Mouse (Mus musculus) G1E (cell line): ENCODE measurements around the gene Kat8. TPM values are rescaled to one million over a fixed set of nuclear protein-coding genes. Genes with fewer than 3 reads are reported as not detected.

Experiments used
- ATAC-seq: 2 replicates; pipeline ENCODE4 v1.8.0; 2016; ENCODE audit warnings: mild to moderate bottlenecking; ENCODE audit not compliant: insufficient number of reproducible peaks, poor library complexity, low FRiP score, severe bottlenecking; ENCODE audit errors: extremely low read depth
- DNase-seq: peaks from one replicate; pipeline ENCODE4 v3.0.0; 2012; ENCODE audit warnings: low spot score
- H3K27me3 ChIP-seq: 2 replicates; pipeline ENCODE4 v1.6.1; 2012; ENCODE audit warnings: mild to moderate bottlenecking, low read length, inconsistent platforms; ENCODE audit not compliant: insufficient read depth
- H3K36me3 ChIP-seq: replicated peaks from 2 replicates; pipeline ENCODE3; 2012; ENCODE audit warnings: mild to moderate bottlenecking, inconsistent platforms
- H3K4me1 ChIP-seq: 2 replicates; pipeline ENCODE4 v1.6.1; 2012; ENCODE audit warnings: low read depth, low read length, inconsistent platforms, mixed read lengths; ENCODE audit not compliant: insufficient read depth
- H3K4me3 ChIP-seq: 2 replicates; pipeline ENCODE4 v1.5.1; 2012; ENCODE audit warnings: low read depth, mild to moderate bottlenecking, inconsistent platforms, low read length, moderate library complexity, mixed read lengths
- H3K9me3 ChIP-seq: replicated peaks from 2 replicates; pipeline ENCODE4 v1.6.1; 2012; ENCODE audit warnings: inconsistent platforms
- CTCF ChIP-seq: IDR thresholded peaks from 2 replicates; pipeline ENCODE4 v1.5.1; 2012; ENCODE audit warnings: low read depth, low read length, inconsistent platforms, mixed read lengths
- GATA1 ChIP-seq: IDR thresholded peaks from 2 replicates; pipeline ENCODE4 v1.6.1; 2012; ENCODE audit warnings: borderline replicate concordance, low read length, inconsistent platforms, mixed read lengths
- GATA2 ChIP-seq: IDR thresholded peaks from 2 replicates; pipeline ENCODE4 v1.6.1; 2012; ENCODE audit warnings: low read depth, low read length, inconsistent platforms, borderline replicate concordance
- POLR2AphosphoS5 ChIP-seq: IDR thresholded peaks from 2 replicates; pipeline ENCODE4 v1.6.1; 2012; ENCODE audit warnings: low read depth, low read length, inconsistent platforms; ENCODE audit not compliant: insufficient replicate concordance
- TAL1 ChIP-seq: conservative IDR thresholded peaks from 2 replicates; pipeline ENCODE4 v1.6.1; 2012; ENCODE audit warnings: low read depth, low read length, inconsistent platforms, mixed read lengths
- polyA plus RNA-seq: library from polyadenylated mRNA; stranded (reverse); fragments of >175 nt; gene quantifications from 2 replicates; pipeline ENCODE4 v1.2.3, GENCODE M21; 2012
- total RNA-seq, 2 experiments: library from RNA; stranded (forward) in 1 of 2; stranded (reverse) in 1 of 2; fragments of 200-1000 nt in 1 of 2; fragments of >200 nt in 1 of 2; fragmentation: Nextera tagmentation in 1 of 2; gene quantifications; 2 replicates each; pipeline ENCODE4 v1.2.3; 2014 to 2017

Gene Kat8
- total RNA-seq (2014; fragmentation: Nextera tagmentation) (39.0 and 45.1 TPM in 2 replicates), total RNA-seq (2017) (44.0 and 44.5 TPM in 2 replicates), polyA plus RNA-seq (6.8 and 7.4 TPM in 2 replicates)

DNA sequence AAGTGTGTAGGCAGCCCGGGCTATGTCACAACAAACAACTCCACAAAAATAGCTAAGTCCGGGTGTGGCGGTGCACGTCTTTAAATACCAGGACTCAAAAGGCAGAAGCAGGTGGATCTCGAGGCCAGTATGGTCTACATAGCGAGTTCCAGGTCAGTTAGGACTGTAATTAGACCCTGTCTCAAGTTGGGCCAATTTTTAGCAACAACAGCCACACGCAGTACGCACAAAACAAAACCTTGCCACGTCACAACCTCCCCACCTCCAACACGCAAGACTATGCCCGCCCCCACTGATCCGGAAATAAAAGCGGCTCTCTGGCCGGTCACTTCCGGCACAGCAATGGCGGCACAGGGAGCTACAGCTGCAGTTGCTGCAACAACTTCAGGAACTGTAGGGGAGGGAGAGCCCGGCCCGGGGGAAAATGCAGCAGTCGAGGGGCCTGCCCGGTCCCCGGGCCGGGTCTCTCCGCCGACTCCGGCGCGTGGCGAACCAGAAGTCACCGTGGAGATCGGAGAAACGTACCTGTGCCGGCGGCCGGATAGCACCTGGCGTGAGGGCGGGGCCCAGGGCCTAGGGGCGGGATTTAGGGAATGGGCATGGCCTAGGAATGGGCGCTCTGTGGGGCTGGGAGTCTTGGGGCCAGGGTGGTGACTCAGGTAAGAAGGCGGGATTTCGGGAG lies at the start of gene Kat8:
Gene Kat8 (plus strand): TSS at position 327 of the 682 bp plus-strand sequence.
- peak; percentile 86 for ATAC-seq
- peaks cover 63% of the 10 kb centered on the region for H3K36me3 ChIP-seq

GRCm38 (mm10) chr7:127866434-127866833 lies 45.9 kb upstream of the Kat8 start:
- H3K4me3 ChIP-seq = no peak overlapping the region
- H3K36me3 ChIP-seq = peaks cover 75% of the 10 kb centered on the region
- H3K27me3 ChIP-seq = peaks cover 3% of the 10 kb centered on the region; the same call in 1 of the 2 replicates

More for the DNA sequence above, at the start of gene Kat8:
- Histone ChIP-seq H3K4me3 (peak within 1 kb of the TSS; percentile 87), H3K27me3 (no peaks in the 10 kb centered on the region), H3K4me1 (peaks cover 21% of the 10 kb centered on the region), H3K9me3 (no peaks in the 10 kb centered on the region)
- no peak for TF ChIP-seq TAL1
- no peak for TF ChIP-seq POLR2AphosphoS5
- no peak for TF ChIP-seq GATA2
- TF ChIP-seq CTCF = no peak
- no peak for TF ChIP-seq GATA1
- peak; percentile 83 for DNase-seq

DNA sequence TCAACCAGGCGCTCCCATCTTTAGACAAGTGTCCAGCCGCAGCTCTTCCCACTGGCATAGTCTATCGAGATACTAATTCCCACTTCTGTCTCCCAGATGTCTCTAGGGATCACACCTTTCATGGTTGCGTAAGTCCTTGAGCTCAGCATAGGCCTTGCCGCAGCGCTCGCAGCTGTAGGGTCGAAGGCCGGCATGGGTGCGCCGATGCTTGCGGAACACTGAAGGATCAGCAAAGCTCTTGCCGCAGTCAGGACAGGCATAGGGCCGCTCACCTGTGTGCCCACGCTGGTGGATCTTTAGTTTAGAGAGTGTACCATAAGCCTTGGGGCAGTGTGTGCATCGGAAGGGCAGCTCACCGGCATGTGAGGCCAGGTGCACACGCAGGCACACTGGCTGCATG lies 44.7 kb upstream of the Kat8 start:
- no peak for TF ChIP-seq GATA1
- TF ChIP-seq GATA2 = no peak
- TF ChIP-seq TAL1 = no peak
- no peak for TF ChIP-seq POLR2AphosphoS5
- no peak for TF ChIP-seq CTCF
- H3K4me3 ChIP-seq = no peak overlapping the region
- peaks cover 79% of the 10 kb centered on the region for H3K36me3 ChIP-seq
- no peak for DNase-seq
- peaks cover 3% of the 10 kb centered on the region; the same call in 1 of the 2 replicates for H3K27me3 ChIP-seq
- H3K4me1 ChIP-seq = peaks cover 32% of the 10 kb centered on the region
- no peaks in the 10 kb centered on the region for H3K9me3 ChIP-seq
- ATAC-seq = no peak

More at GRCm38 (mm10) chr7:127866434-127866833, 45.9 kb upstream of the Kat8 start:
- Histone ChIP-seq H3K4me1 (peaks cover 23% of the 10 kb centered on the region), H3K9me3 (no peaks in the 10 kb centered on the region)
- DNase-seq = no peak
- no peak for ATAC-seq
- no peak for TF ChIP-seq POLR2AphosphoS5
- TF ChIP-seq CTCF = no peak
- no peak for TF ChIP-seq TAL1
- TF ChIP-seq GATA1 = no peak
- TF ChIP-seq GATA2 = no peak

GRCm38 (mm10) chr7:127869149-127869810 lies 43.0 kb upstream of the Kat8 start:
- Histone ChIP-seq H3K4me3 (no peak overlapping the region), H3K9me3 (no peaks in the 10 kb centered on the region), H3K4me1 (peaks cover 47% of the 10 kb centered on the region), H3K27me3 (peaks cover 3% of the 10 kb centered on the region; the same call in 1 of the 2 replicates), H3K36me3 (peaks cover 93% of the 10 kb centered on the region)
- ATAC-seq = no peak
- TF ChIP-seq GATA2 (no peak), TAL1 (no peak), POLR2AphosphoS5 (no peak), GATA1 (no peak), CTCF (no peak)
- no peak for DNase-seq

- Histone ChIP-seq H3K4me1 (peaks cover 57% of the 10 kb centered on the region), H3K36me3 (peaks cover 84% of the 10 kb centered on the region), H3K4me3 (no peak overlapping the region), H3K27me3 (peaks cover 3% of the 10 kb centered on the region; the same call in 1 of the 2 replicates), H3K9me3 (no peaks in the 10 kb centered on the region)
- ATAC-seq (no peak), DNase-seq (no peak)
- TF ChIP-seq TAL1 (no peak), POLR2AphosphoS5 (no peak), GATA2 (no peak), GATA1 (no peak), CTCF (no peak)
Measured at GRCm38 (mm10) chr7:127870136-127870821, 42.0 kb upstream of the Kat8 start.
